ENCODE assay signal across 8 mouse cellular contexts in the genomic region with DNA sequence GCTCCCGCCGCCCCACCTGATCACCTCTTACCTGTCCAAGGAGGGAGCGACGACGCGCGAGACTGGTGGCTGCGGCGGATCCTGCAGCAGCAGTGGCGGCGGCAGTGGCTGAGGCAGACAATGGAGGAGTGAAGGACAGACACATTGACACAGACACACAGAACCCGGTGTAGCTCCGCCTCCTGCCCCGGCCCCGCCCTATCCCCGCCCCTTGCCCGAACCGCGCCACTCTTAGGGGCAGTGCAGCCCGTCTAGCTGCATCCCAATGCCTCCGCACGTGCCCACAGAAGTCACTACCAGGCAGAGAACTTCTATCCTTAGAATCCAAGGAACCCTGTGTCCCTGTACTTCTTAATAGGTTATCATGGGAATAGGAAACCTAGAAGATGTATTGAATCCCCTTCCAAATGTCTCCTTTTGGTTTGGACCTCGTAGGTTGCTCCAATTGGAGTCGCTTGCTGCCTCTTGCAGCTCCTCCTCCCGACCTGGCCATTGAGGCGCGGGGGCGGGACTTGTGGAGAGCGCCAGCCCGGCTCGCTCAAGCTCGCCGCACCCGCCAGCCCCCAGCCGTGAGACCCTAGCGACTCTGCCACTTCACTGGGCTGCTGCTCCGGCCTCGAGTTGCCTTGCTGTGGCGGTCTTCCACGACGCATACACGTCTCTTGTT. TPM values are rescaled to one million over a fixed set of nuclear protein-coding genes. Genes with fewer than 3 reads are reported as not detected.
DNase-seq lines count a peak whose midpoint lies in the region; ATAC-seq and TF ChIP-seq lines count a peak whose summit lies in the region.

TSS of gene Ankmy2 (plus strand) at position 478 of the 667 bp plus-strand sequence.

- 0 out of 2 replicates have a peak, but pooled peaks have one; percentile 53 for TF ChIP-seq POLR2A in bone marrow macrophage, adult 2 months (IDR thresholded peaks at IDR 0.05; ENCODE audit: borderline replicate concordance, low read depth, low read length)
- peak; percentile 99 for TF ChIP-seq POLR2A in embryonic fibroblast, embryonic 13.5 days (IDR thresholded peaks at IDR 0.05; ENCODE audit: low read depth, low read length)

- H3K9me3 ChIP-seq in kidney, embryonic 14.5 days (ENCODE audit: control insufficient read depth, low read length), result no peaks in the 10 kb centered on the region

- H3K27ac ChIP-seq in bone marrow macrophage, adult 2 months (ENCODE audit: insufficient read depth, low read depth, low read length), result peak within 1 kb of the TSS; percentile 82
- peak within 1 kb of the TSS; percentile 80 for H3K27ac ChIP-seq in embryonic fibroblast, embryonic 13.5 days (ENCODE audit: insufficient read depth, low read length)
- H3K27ac ChIP-seq in kidney, embryonic 14.5 days (ENCODE audit: low read depth, low read length), result peak within 1 kb of the TSS; percentile 94

- H3K4me2 ChIP-seq in kidney, embryonic 14.5 days (replicated peaks; ENCODE audit: low read depth, low read length), result peak within 1 kb of the TSS; percentile 84

- no peaks in the 10 kb centered on the region for H3K36me3 ChIP-seq in kidney, embryonic 14.5 days (ENCODE audit: control insufficient read depth, insufficient read depth, low read length)

- no peaks in the 10 kb centered on the region for H3K27me3 ChIP-seq in kidney, embryonic 14.5 days (ENCODE audit: control insufficient read depth, insufficient read depth, low read length)

- no peak for TF ChIP-seq CTCF in bone marrow macrophage, adult 2 months (IDR thresholded peaks at IDR 0.05; ENCODE audit: low read depth, low read length)
- TF ChIP-seq CTCF in embryonic fibroblast, embryonic 13.5 days (IDR thresholded peaks at IDR 0.05; ENCODE audit: borderline replicate concordance, insufficient read depth, low read length), result no peak

- peak within 1 kb of the TSS; percentile 81 for H3K4me3 ChIP-seq in bone marrow macrophage, adult 2 months (ENCODE audit: insufficient read depth, low read length)
- peak within 1 kb of the TSS; percentile 94 for H3K4me3 ChIP-seq in embryonic fibroblast, embryonic 13.5 days (ENCODE audit: insufficient read depth, low read length)
- H3K4me3 ChIP-seq in kidney, embryonic 14.5 days (ENCODE audit: low read length), result peak within 1 kb of the TSS; percentile 58

- peak; percentile 98 for ATAC-seq in kidney, embryonic 14.5 days (ENCODE audit: low FRiP score, low TSS enrichment)
- peak; percentile 78 for ATAC-seq in monocyte, adult 5-6 weeks (replicated peaks; ENCODE audit: insufficient number of reproducible peaks, low FRiP score, low TSS enrichment, poor library complexity, severe bottlenecking)

- under 1% methylated on average over 39 of the region's 42 CpGs for WGBS in kidney, embryonic 14.5 days

- peak; percentile 97 for DNase-seq in A20 (ENCODE audit: low read depth, low spot score)
- peak; percentile 86 to 92 for DNase-seq in heart, adult 9 months (ENCODE audit: low spot score in 2 of 2)
- DNase-seq in liver, result peak; percentile 95
- DNase-seq in spleen, postnatal 4 days (ENCODE audit: low spot score in 2 of 2), result peak; percentile 89 to 94

- H3K9ac ChIP-seq in kidney, embryonic 14.5 days (ENCODE audit: low read depth, low read length), result peak within 1 kb of the TSS; percentile 91

- H3K4me1 ChIP-seq in bone marrow macrophage, adult 2 months (ENCODE audit: control insufficient read depth, insufficient read depth, low read length), result peaks cover 22% of the 10 kb centered on the region
- peaks cover 3% of the 10 kb centered on the region; the same call in 1 of the 2 replicates for H3K4me1 ChIP-seq in embryonic fibroblast, embryonic 13.5 days (ENCODE audit: control insufficient read depth, insufficient read depth, low read length)
- peaks cover 21% of the 10 kb centered on the region; the same call in 1 of the 2 replicates for H3K4me1 ChIP-seq in kidney, embryonic 14.5 days (ENCODE audit: control insufficient read depth, insufficient read depth, low read length)

RNA-seq across cellular contexts. Expression of gene Ankmy2, which starts in this region (rescaled TPM):
- polyA plus RNA-seq in bone marrow macrophage, adult 2 months (2012; ENCODE audit: insufficient read depth, insufficient read length, missing spikeins), result 15.1 and 17.2 TPM in 2 replicates
- 24.3 and 33.3 TPM in 2 replicates for polyA plus RNA-seq in embryonic fibroblast, embryonic 13.5 days (2011; ENCODE audit: insufficient read length, low read depth, missing spikeins)
- polyA plus RNA-seq in kidney, embryonic 14.5 days (2014; fragmentation: Nextera tagmentation; extraction: Ambion mirVana), result 29.0 and 36.4 TPM in 2 replicates
- 21.5 to 27.7 TPM (median 27.3 TPM) in 3 replicates for total RNA-seq in monocyte, adult 5-6 weeks (2017)

Comparison
In these comparisons a context has a peak if more than half of its experiments do, and no peak if none do; other contexts are left out.
1. Peak in every context shown above with its lines: DNase-seq, ATAC-seq, H3K4me3 ChIP-seq and H3K27ac ChIP-seq.